Mouse (Mus musculus) liver, embryonic 14.5 days (tissue): ENCODE data around the gene Fbln7. TPM values are rescaled to one million over a fixed set of nuclear protein-coding genes. Genes with fewer than 3 reads are reported as not detected.

Experiments used
- ATAC-seq: fragments of 200-750 bp; cut with Nextera tagmentation; 2 replicates; pipeline ENCODE4 v1.8.0; 2017; ENCODE audit warnings: moderate number of reproducible peaks, mild to moderate bottlenecking, moderate library complexity; ENCODE audit not compliant: insufficient read depth
- DNase-seq, 3 experiments: peaks; one replicate each; pipeline ENCODE4 v3.0.0-alpha.2; 2012 to 2013; ENCODE audit warnings: low read depth in 3 of 3, low spot score in 3 of 3
- H3K27ac ChIP-seq: fragments of 300-500 bp; sonication (generic); 2 replicates; pipeline ENCODE4 v1.5.1; 2014; ENCODE audit warnings: moderate library complexity, mild to moderate bottlenecking, control low read depth, inconsistent platforms
- H3K27me3 ChIP-seq: fragments of 300-500 bp; sonication (generic); 2 replicates; pipeline ENCODE4 v1.6.1; 2014; ENCODE audit warnings: mild to moderate bottlenecking, low read length, moderate library complexity; ENCODE audit not compliant: control insufficient read depth, insufficient read depth
- H3K36me3 ChIP-seq: fragments of 300-500 bp; sonication (generic); replicated peaks from 2 replicates; pipeline ENCODE4 v1.6.1; 2014; ENCODE audit warnings: low read depth; ENCODE audit not compliant: control insufficient read depth, insufficient read depth
- H3K4me1 ChIP-seq, 2 experiments: fragments of 200-500 bp in 1 of 2; fragments of 300-500 bp in 1 of 2; sonication (generic) in 1 of 2; replicated peaks; 2 replicates each; pipeline ENCODE4 v1.6.1; 2012 to 2014; ENCODE audit warnings: antibody characterized with exemption in 1 of 2, inconsistent platforms in 1 of 2, low read length in 1 of 2; ENCODE audit not compliant: control insufficient read depth in 2 of 2, insufficient read depth in 2 of 2
- H3K4me2 ChIP-seq: fragments of 300-500 bp; sonication (generic); 2 replicates; pipeline ENCODE4 v1.6.1; 2014; ENCODE audit warnings: low read depth, mild to moderate bottlenecking, control low read depth, moderate library complexity
- H3K4me3 ChIP-seq, 2 experiments: fragments of 200-500 bp in 1 of 2; fragments of 300-500 bp in 1 of 2; sonication (generic) in 1 of 2; 2 replicates each; pipeline ENCODE4 v1.5.1; 2012 to 2014; ENCODE audit warnings: low read depth in 2 of 2, low read length in 2 of 2, mild to moderate bottlenecking in 2 of 2, control low read depth in 1 of 2, inconsistent platforms in 1 of 2, moderate library complexity in 1 of 2; ENCODE audit not compliant: insufficient read depth in 1 of 2
- H3K9ac ChIP-seq: fragments of 300-500 bp; sonication (generic); replicated peaks from 2 replicates; pipeline ENCODE4 v1.6.1; 2014; ENCODE audit warnings: mild to moderate bottlenecking, control low read depth, moderate library complexity
- H3K9me3 ChIP-seq: fragments of 300-500 bp; sonication (generic); 2 replicates; pipeline ENCODE4 v1.6.1; 2016; ENCODE audit warnings: low read length, mixed read lengths; ENCODE audit not compliant: control insufficient read depth
- CTCF ChIP-seq: IDR thresholded peaks from 2 replicates; pipeline ENCODE4 v1.5.1; 2016; ENCODE audit warnings: antibody characterized with exemption, low read depth, control low read depth
- EP300 ChIP-seq: IDR thresholded peaks from 2 replicates; pipeline ENCODE4 v1.6.1; 2016; ENCODE audit warnings: antibody characterized with exemption, low read depth
- WGBS: fragments of 180-500 bp; shearing (Covaris S2); extraction: QIAGEN DNeasy Blood & Tissue Kit; methylation state at CpG from one replicate; pipeline ENCODE4 v1.1.7; 2014; ENCODE audit not compliant: insufficient replicate concordance; 5-methylcytosine and 5-hydroxymethylcytosine counted together
- polyA plus RNA-seq, 2 experiments: library from polyadenylated mRNA; depleted of rRNA in 1 of 2; stranded (reverse) in 1 of 2; unstranded in 1 of 2; fragments of >200 nt; fragmentation: Nextera tagmentation in 1 of 2; extraction: Ambion mirVana in 1 of 2; gene quantifications; 2 replicates each; pipeline versions ENCODE4 v1.2.1 to v1.2.3; 2012 to 2014

The Fbln7 gene
- polyA plus RNA-seq, 2 experiments = 0.17 to 0.33 TPM

GRCm38 (mm10) chr2:128863777-128864331 is 1.1 kb downstream of the Fbln7 start:
- Histone ChIP-seq H3K4me2 (peak overlapping the region; percentile 56), H3K36me3 (no peaks in the 10 kb centered on the region), H3K27me3 (peaks cover 10% of the 10 kb centered on the region), H3K4me3 (peak overlapping the region in 1 of 2 experiments; percentile 19; a peak in 1 of 4 replicates), H3K9ac (no peak overlapping the region), H3K9me3 (no peaks in the 10 kb centered on the region), H3K4me1 (no peaks in the 10 kb centered on the region), H3K27ac (no peak overlapping the region)
- TF ChIP-seq CTCF = 0 out of 2 replicates have a peak, but pooled peaks have one; percentile 5
- TF ChIP-seq EP300 = no peak
- ATAC-seq (0 out of 2 replicates have a peak, but pooled peaks have one; percentile 26), DNase-seq (no peak)
- WGBS = 2% methylated on average over 37 of the region's 38 CpGs

- TF ChIP-seq EP300 (no peak), CTCF (no peak)
- WGBS = 25% methylated on average over 3 of the region's 3 CpGs
- H3K27ac ChIP-seq = no peak overlapping the region
These were observed 2.3 kb downstream of the Fbln7 start for GRCm38 (mm10) chr2:128865061-128865460.

GRCm38 (mm10) chr2:128871656-128872055 is 8.9 kb downstream of the Fbln7 start:
- no peaks in the 10 kb centered on the region for H3K9me3 ChIP-seq
- no peaks in the 10 kb centered on the region for H3K4me1 ChIP-seq
- no peaks in the 10 kb centered on the region for H3K27me3 ChIP-seq
- no peak overlapping the region for H3K27ac ChIP-seq
- no peak overlapping the region for H3K9ac ChIP-seq
- H3K4me2 ChIP-seq = no peak overlapping the region
- ATAC-seq (no peak), DNase-seq (no peak)
- WGBS = 49% methylated on average over 8 of the region's 8 CpGs
- no peak overlapping the region for H3K4me3 ChIP-seq
- TF ChIP-seq CTCF (no peak), EP300 (no peak)
- no peaks in the 10 kb centered on the region for H3K36me3 ChIP-seq

More at GRCm38 (mm10) chr2:128865061-128865460, 2.3 kb downstream of the Fbln7 start:
- H3K4me1 ChIP-seq = no peaks in the 10 kb centered on the region
- H3K9me3 ChIP-seq = no peaks in the 10 kb centered on the region
- DNase-seq (no peak), ATAC-seq (no peak)
- no peak overlapping the region for H3K4me3 ChIP-seq
- no peak overlapping the region for H3K4me2 ChIP-seq
- H3K9ac ChIP-seq = no peak overlapping the region
- H3K36me3 ChIP-seq = no peaks in the 10 kb centered on the region
- H3K27me3 ChIP-seq = peaks cover 10% of the 10 kb centered on the region

- DNase-seq (no peak), ATAC-seq (no peak)
- no peak overlapping the region for H3K4me3 ChIP-seq
- H3K27ac ChIP-seq = no peak overlapping the region
- no peaks in the 10 kb centered on the region for H3K4me1 ChIP-seq
- no peaks in the 10 kb centered on the region for H3K27me3 ChIP-seq
- H3K4me2 ChIP-seq = no peak overlapping the region
- H3K9me3 ChIP-seq = no peaks in the 10 kb centered on the region
- TF ChIP-seq EP300 = no peak
- no peak for TF ChIP-seq CTCF
- WGBS = 76% methylated on average over 9 of the region's 9 CpGs
- no peaks in the 10 kb centered on the region for H3K36me3 ChIP-seq
- H3K9ac ChIP-seq = no peak overlapping the region
These were observed 9.5 kb downstream of the Fbln7 start for GRCm38 (mm10) chr2:128872256-128872655.

- no peak for TF ChIP-seq EP300
- no peak for TF ChIP-seq CTCF
- H3K27ac ChIP-seq = no peak overlapping the region
- H3K4me2 ChIP-seq = no peak overlapping the region
- no peaks in the 10 kb centered on the region for H3K9me3 ChIP-seq
- no peak for ATAC-seq
- H3K9ac ChIP-seq = no peak overlapping the region
- H3K36me3 ChIP-seq = no peaks in the 10 kb centered on the region
- no peaks in the 10 kb centered on the region for H3K4me1 ChIP-seq
- no peak for DNase-seq
- H3K27me3 ChIP-seq = no peaks in the 10 kb centered on the region
- WGBS = 61% methylated on average over 8 of the region's 8 CpGs
- no peak overlapping the region for H3K4me3 ChIP-seq
These were observed 12.7 kb downstream of the Fbln7 start for GRCm38 (mm10) chr2:128875526-128875925.
